Mouse (Mus musculus) granulocyte monocyte progenitor cell, adult 5-6 weeks (primary cell): ENCODE data around the gene Arl2. TPM values are rescaled to one million over a fixed set of nuclear protein-coding genes. Genes with fewer than 3 reads are reported as not detected.

Experiments
- ATAC-seq: replicated peaks from 2 replicates; pipeline ENCODE4 v1.8.0; 2016; ENCODE audit warnings: mild to moderate bottlenecking, moderate TSS enrichment, inconsistent platforms; ENCODE audit not compliant: poor library complexity, severe bottlenecking
- total RNA-seq, 2 experiments: library from RNA; stranded (forward) in 1 of 2; stranded (reverse) in 1 of 2; fragments of 200-712, 200-1000 nt in 1 of 2; fragments of >200 nt in 1 of 2; fragmentation: Nextera tagmentation in 1 of 2; gene quantifications; 2 replicates each; pipeline ENCODE4 v1.2.3; 2014 to 2017

The Arl2 gene
- total RNA-seq, 2 experiments from 2014 or later = 22.6 to 30.7 TPM

DNA sequence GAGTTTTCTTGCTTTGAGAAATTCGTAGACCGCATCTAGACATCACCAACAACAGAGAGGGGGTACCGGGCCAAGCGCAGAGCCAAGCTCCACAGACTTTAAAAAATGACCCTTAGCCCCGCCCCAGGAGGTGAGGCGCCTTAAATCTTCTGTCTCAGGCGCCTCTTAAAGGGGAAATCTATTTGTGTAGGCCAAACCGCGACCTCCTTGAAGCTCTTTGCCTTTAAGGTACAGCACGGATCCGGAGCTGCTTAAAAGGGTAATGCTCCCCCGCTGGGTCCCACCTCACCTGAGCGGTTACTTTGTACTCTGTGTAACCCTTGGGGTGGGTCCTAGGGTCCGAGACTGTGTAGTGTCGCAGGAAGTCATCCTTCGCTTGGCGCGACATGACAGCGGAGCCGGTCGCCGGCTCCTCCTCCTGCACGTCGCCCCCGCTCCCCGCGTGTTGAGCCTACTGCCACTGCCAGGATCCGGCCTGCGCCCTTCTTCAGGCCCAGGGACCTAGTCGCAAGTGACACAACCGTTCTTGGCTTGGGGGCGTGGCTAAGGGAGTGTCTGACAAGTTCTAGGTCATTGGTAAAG, 13.5 kb downstream of the Arl2 start, which contains the start of gene Snx15:
TSS of gene Snx15 (minus strand) at position 545 of the 582 bp plus-strand sequence.
- peak; percentile 92 for ATAC-seq

- no peak for ATAC-seq
These were observed 14.4 kb downstream of the Arl2 start for GRCm38 (mm10) chr19:6126789-6127580.

- ATAC-seq = no peak
These were observed 15.1 kb downstream of the Arl2 start for GRCm38 (mm10) chr19:6126289-6126688.

GRCm38 (mm10) chr19:6124898-6125297, 16.4 kb downstream of the Arl2 start:
- no peak for ATAC-seq

DNA sequence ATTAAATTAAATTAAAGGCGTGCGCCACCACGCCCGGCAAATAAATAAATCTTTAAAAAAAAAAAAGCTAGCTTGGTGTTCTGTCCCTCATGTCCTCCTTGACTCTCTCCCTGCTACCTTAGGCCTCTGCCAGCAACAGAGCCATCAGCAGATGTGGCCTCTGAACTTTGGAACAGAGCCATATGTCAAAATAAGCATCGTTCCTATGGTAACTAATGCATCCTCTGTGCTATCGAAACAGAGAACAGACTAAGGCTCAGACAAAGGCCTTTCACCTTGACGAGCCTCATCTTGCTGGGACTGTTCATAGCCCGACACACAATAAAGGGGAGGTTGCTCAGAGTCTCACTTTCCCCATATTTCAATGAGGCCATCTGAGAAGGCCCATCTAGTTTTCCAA, 18.0 kb downstream of the Arl2 start:
- ATAC-seq = no peak

DNA sequence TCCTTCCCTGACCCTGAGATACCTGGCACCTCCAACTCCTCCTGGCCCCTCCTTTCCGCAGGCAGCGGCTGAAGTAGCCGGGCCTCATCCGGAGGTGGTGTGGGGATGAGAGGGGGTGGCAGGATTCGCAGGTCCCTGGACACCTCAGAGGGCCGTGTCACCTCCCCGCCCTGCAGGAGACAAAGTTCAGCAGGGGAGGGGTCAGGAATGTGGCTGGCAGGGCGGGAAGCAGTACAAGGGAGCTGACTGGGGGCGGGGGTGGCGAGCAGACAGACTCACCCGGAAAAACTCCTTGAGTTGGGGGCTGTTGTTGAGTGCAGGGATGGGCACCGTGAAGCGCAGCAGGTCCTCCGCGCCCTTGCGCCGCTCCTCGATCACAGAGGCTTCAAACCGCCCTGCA, 19.6 kb downstream of the Arl2 start:
- ATAC-seq = no peak

DNA sequence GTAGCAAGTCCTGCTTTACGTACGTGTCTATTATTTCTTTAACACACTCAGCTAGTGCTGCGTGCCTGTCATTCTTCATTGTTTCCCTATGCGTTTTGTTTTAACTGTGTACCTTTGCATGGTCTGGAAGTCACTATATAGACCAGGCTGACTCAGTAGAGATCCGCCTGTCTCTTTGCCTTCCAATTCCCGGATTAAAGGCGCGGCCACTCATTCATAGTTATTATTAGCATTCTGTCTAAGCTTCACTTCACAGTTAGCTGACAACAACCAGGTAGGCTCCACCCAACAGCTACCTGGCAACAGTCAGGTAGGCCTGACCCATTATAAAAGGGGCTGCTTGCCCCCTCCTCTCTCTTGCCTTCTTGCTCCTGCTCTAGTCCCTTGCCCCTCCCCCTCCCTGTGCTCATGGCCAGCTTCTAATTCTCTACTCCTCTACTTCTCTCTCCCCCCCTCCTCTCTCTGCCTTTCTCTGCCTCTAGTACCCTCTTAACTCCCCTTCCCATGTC, 22.6 kb downstream of the Arl2 start:
- no peak for ATAC-seq

DNA sequence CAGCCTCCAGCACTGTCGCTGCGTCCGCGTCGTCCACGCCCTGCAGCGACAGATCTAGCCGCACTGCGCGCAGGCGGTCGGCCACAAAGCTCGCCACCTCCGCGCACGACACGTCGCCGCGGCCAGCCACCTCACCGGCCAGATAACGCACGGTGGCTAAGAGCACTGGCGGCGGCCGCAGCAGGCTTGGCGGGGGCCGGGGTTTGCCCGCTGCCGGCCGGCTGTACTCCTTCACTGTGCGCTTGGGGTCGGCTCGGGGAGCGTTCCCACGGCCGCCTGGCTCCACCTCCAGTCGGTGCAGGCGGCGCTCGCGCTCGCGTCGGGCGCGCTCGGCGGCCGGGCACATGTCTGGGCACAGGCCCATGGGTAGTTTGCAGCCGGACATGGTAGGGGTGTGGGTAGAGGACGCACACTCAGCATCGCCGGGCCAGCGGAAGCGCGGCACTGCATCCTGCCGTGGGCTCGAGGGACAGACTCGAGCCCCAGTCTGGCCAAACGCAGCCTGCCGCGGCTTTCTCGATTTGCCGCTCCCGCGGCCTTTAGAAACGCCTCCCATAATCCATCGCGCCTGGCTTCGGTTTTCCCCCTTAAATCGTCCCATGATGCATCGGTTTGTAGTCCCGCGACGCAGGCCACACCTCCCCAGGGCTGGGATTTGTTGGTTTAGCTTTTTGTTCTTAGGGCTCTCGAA, 23.2 kb downstream of the Arl2 start, which contains the start of gene Sac3d1:
TSS of gene Sac3d1 (minus strand) at position 665 of the 691 bp plus-strand sequence.
- ATAC-seq = peak; percentile 83

- no peak for ATAC-seq
These were observed 23.9 kb downstream of the Arl2 start for GRCm38 (mm10) chr19:6117346-6117985.

GRCm38 (mm10) chr19:6116113-6116850, 25.1 kb downstream of the Arl2 start:
- no peak for ATAC-seq

- no peak for ATAC-seq
These were observed 28.2 kb downstream of the Arl2 start for GRCm38 (mm10) chr19:6113116-6113515.

GRCm38 (mm10) chr19:6105586-6105985, 35.8 kb downstream of the Arl2 start, which contains the start of gene Naaladl1:
TSS of gene Naaladl1 (plus strand) at chr19:6105782.
- no peak for ATAC-seq

- 0 out of 2 replicates have a peak, but pooled peaks have one; percentile 20 for ATAC-seq
These were observed 36.9 kb downstream of the Arl2 start for GRCm38 (mm10) chr19:6104476-6104875.

DNA sequence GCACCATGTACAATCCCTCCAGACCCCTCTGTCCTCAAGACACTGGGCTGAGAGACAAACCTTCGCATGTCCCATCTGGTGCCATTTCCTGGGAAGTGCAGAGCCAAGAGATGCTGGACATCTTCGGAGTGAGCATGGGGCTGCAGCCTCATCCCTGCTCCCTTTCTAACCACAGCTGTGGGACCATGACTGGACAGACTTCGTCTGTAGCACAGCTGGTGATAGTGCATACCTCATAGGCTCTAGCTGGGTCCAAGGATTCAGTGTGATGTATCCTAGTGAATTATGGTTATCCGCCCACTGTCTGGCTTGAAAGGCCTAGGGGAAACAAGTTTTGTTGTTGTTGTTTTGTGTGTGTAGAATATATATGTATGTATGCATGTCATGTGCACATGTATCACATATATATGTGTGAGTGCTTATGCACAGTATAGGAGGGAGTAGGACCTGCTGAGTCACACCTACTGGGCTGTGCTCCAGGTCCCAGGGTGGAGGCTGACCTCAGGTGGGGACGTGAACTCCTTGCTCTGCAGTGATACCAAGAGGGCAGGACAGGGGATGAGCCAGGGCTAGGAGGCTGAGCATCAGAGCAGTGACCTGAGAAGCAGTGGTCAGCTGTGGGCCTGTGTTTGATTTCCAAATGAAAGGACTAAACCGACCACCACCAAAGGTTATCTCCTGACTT, 39.0 kb downstream of the Arl2 start:
- ATAC-seq = no peak

DNA sequence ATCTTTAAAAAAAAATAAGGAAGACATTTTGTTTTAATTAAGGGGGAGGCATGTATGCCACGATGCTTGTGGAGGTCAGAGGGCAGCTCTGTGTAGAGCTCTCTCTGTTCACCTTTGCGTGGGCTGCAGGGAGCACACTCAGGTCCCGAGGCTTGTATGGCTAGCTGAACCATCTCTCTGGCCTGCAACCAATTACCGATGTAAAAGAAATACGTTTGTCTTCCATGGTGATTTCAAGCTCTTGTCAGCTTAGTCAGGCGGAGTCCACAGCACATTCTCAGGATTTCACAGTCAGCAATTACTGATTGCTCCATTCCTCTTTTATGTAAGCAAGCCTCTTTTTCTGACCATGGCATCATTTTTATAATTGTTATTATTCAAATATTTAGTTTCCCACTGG, 40.2 kb downstream of the Arl2 start:
- no peak for ATAC-seq

DNA sequence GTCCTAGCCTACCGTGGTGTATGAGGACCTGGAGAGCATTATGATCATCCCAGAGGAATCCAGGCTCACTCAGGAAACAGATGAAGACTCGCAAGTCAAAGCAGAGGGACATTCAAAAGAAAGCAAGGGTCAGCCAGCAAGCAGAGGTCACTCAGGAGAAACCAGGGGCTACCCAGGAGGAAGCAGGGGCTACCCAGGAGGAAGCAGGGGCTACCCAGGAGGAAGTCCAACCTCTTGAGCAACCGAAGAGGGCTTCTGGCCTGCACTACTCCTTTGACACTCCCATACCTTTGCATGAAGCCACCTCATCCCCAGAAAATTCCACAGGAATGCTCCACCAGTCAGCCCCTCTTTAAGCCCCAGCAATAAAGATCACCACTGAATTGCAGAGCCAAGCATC, 43.5 kb downstream of the Arl2 start:
- peak; percentile 70 for ATAC-seq

DNA sequence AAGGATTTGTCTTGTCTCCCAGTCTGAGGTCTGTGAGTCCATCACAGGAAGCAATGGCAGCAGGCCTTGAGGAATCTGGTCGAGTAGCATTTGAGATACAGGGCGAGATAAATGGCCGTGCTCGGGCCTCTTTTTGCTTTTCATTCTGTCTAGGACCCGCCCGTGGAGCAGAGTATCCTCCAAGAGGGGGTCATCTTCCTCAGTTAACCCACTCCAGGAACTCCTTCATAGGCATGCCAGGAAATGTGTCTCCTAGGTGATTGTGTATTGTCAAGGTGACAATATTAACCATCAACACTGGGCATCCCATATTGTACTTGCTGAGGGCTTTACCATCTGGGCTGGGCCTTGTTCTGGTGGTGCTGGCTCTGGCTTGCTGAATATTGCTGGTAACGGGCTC, 47.2 kb downstream of the Arl2 start, which contains the start of gene AC131692.1:
TSS of gene AC131692.1 (plus strand) at position 301 of the 400 bp plus-strand sequence.
- no peak for ATAC-seq

DNA sequence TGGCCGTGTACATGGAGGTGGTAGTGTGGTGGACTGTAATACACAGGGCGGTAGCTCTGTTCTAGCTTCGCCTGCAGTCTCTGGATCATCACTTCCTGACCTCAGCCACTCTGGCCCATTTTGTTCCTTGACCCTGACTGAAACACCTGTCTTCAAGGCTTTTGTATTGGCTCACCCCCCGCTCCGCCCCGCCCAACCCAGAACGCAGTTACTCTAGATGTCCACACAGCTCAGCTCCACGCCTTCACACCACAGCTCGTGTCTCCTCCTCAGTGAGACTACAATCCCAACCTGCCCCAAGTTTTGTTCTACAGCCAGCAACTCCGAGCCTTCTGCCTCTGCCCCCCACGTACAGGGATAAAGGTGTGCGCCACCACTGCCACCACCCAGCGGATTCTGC, 52.5 kb downstream of the Arl2 start:
- ATAC-seq = no peak

DNA sequence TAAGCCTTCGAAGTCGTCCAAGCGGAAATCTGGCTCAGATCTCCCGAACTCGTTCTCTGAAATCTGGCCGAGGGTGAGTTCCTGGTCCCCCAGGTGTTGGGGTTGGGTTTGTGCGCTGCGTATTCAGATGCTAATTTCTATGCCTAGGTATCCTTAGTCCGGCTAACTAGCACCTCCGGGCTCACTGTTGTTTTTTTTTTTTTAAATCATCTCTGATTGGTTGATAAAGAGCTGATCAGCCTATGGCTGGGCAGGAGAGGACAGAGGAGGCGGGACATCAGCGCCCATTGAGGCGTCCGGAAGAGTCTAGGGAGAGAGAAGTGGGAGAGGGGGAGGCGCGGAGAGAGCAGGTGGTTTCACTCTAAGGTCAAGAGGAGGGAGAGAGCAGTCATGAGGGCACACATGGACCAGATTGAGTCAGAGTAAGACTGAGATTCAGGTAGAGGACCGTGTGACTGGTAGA, 55.9 kb downstream of the Arl2 start:
- ATAC-seq = peak; percentile 84
